Mouse (Mus musculus): ENCODE measurements around the gene Glis3.

The Glis3 gene

DNA sequence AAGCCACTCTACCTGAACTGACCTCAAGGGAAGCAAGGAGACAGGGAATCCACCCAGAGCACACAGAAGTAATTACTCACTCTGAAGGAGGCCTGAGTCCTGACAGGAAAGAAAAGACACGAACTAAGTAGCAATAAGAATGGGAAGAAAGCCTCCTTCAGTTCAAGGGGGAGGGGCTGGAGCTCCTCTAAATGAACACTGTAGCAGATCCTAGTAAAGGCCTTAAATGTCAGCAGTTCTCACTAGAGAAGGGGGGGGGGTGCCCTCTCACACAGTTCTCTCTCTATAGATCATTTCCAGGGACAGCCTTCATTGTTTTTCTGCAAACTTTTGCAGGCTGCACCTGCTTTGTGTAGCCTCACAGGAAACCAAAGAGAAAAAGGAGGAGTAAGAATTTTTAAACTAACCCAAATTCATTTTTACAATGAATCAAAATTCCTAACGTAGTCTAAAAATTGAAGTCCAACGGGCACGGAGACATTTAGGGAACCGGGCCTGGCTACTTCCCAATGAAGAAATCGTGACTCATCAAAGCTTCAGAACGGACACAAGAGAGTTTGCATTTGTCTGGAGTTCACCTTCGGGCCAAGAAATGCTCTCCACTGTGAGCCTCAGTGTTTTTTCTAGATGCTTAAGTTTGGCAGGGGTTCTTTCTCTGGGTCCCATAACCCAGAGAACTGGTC is 2.7 kb downstream of the Glis3 start:
- no peak for TF ChIP-seq GATA4 (IDR thresholded peaks at IDR 0.05; ENCODE audit: insufficient replicate concordance, low read length)

DNA sequence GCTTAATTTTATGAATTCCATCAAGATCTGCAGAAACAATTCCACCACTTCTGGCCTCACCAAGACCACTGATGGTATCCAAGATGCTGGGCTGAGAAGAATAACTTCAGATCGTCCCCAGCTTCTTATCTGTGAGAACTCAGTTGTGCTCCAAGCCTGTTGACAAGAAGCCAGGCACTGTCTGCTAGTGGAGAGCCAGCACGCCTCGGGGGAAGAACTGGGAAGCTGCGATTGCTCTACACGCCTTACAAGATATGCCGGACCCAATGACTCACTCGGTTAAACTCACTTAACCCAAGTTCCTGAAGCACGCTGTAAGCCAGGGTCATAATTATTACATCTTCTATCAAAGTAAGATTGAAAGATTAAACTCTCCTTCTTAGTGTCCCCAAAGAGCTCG is 16.1 kb downstream of the Glis3 start:
- no peak for TF ChIP-seq GATA4 (IDR thresholded peaks at IDR 0.05; ENCODE audit: insufficient replicate concordance, low read length)

DNA sequence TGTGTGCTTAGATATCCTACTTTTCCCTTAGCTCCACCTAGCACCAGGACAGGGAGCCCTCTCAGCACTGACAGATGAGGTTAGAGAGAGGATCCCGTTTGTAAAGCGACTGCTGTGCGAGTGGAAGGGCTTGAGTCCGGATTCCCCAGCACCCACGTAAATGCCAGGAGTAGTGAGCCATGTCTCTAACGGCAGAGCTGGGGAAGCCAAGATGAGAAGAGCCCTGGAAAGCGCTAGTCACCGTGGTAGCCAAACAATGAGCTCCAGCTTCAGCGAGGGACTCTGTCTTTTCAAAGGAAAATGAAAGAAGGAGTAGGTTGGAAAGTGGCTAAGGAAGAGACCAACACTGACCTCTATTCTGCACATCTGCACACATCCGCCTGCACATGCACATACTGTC is 16.7 kb downstream of the Glis3 start:
- TF ChIP-seq GATA4 (IDR thresholded peaks at IDR 0.05; ENCODE audit: insufficient replicate concordance, low read length), result no peak

DNA sequence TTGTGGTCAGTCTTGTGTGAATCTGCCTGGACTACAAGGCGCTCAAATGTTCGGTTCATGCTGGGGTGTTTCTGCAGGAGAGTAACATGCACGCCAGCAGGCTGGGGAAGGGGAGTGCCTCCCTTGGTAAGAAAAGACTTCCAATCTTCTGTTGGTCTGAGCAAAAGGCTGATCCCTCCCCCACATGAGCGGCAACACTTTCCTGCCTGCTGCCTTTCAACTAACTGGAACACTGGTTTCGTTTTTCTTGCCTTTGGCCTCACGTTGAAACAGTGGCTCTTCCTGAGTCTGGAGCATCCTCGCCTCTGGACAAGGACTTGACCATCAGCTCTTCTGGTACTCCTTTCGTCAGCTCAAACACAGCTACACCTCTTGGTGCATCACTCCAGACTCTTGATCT is 17.4 kb downstream of the Glis3 start:
- TF ChIP-seq GATA4 (IDR thresholded peaks at IDR 0.05; ENCODE audit: insufficient replicate concordance, low read length), result no peak

DNA sequence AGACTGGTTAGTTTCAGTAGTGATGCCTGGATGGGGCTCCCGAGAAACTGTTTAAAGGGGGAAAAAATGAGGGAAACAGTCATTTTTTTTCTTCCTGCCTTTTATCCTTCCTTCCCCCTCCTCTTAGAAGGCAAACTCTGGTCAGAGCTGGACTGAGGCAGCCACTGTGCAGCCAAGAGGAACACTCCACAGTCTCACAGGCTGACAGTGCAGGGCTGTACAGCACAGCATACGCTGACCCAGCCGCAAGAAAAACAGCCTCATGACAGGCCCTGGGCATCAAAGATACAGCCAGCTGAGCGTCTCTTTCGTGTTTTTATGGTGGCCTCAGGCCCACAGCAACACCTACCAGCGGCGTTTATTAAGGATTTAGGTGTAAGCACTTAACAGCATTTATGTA is 19.0 kb downstream of the Glis3 start:
- TF ChIP-seq GATA4 (IDR thresholded peaks at IDR 0.05; ENCODE audit: insufficient replicate concordance, low read length), result no peak

DNA sequence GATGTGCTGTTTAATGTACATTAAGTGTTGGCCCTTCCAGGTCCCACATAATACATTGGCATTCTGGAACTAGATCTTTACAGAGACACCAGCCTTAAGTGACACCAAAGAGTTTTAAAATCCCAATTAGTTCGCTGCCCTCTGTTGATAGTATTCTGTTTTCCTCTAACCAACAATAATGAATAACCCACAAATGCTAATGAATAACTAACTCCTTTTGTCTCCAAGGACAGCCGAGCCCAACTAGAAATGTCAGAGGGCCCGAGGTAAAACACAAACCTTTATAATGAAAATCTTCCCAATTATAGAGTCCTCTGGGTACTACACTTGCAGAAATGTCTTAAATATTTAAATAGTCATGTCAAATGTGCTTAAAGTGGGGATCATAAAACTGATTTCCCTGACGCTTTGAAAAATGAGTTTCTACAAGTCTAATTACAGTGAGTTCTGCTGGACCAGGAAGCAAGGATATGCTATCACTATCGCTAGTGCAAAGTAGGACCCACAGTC is 22.1 kb downstream of the Glis3 start:
- no peak for TF ChIP-seq GATA4 (IDR thresholded peaks at IDR 0.05; ENCODE audit: insufficient replicate concordance, low read length)

DNA sequence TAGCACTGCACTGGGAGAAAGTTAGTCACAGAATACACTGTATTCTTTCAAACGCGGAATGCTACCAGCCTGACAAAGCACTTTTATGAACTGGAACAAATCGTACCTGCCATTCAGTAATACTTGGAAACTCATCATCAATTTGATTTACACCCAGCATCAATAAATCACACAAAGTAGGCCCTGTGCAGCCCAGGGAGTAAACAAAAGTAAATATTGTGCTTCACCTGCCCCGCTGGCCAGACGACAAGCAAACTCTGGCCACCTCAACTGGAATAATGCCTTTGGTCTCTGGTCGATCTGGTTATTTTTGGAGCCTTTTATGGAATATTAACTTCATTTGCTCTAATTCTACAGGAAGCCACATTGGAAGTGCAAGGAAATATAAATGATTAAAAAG is 23.0 kb downstream of the Glis3 start:
- no peak for TF ChIP-seq GATA4 (IDR thresholded peaks at IDR 0.05; ENCODE audit: insufficient replicate concordance, low read length)

DNA sequence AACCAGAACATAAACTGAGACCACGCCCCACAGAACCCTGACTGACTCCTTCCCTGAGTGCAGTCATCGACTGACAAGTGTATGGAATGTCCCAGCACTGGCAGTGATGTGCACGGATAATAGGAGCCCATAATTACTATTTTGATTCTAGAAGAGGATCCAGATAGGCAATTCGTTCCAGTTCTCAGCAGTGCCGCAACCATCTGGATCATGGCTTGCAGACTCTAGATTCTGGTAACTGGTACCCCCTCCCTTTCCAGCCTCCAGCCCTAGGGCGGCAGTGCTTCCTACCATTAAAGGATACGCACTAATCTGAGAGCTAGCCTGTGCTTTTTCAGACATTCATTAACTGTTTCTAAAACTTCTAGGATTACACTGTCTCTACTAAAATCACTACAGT is 24.7 kb downstream of the Glis3 start:
- no peak for TF ChIP-seq GATA4 (IDR thresholded peaks at IDR 0.05; ENCODE audit: insufficient replicate concordance, low read length)

DNA sequence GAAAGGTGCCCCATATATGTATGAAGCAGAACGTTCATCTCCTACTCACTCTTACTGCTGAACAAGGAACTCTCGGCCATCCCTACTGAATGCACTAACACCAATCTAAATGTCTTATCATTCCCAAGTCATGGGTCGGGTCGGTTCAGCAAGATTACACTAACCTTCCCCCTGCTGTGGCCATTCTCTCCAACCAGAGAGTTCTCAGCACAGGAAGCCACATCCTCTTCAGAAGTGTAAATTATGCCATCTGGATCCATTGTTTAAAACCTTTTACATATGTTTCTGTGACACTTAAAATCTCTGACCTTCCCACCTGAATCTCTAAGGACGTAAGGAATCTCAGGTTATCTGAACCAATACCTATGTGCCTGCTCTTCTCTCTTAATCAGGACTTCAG is 29.0 kb downstream of the Glis3 start:
- no peak for TF ChIP-seq GATA4 (IDR thresholded peaks at IDR 0.05; ENCODE audit: insufficient replicate concordance, low read length)

DNA sequence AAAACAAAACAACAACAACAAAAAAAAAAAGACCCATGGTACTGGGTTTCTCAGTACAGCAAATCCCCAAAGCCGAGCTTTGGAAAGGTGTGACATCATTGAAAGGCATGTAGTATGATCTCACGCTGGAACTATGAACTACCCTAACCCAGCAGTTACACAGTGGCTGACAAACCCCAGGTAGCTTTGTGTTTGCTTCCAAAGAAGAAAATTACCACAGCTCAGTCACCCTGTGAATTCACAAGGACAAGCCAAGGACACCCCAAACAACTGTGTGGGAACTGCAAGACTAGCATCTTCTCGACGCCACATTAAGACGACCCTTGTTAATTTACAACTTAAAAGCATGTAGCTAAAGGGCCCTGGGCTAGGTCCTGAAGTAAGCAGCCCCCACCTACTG is 30.4 kb downstream of the Glis3 start:
- TF ChIP-seq GATA4 (IDR thresholded peaks at IDR 0.05; ENCODE audit: insufficient replicate concordance, low read length), result no peak

DNA sequence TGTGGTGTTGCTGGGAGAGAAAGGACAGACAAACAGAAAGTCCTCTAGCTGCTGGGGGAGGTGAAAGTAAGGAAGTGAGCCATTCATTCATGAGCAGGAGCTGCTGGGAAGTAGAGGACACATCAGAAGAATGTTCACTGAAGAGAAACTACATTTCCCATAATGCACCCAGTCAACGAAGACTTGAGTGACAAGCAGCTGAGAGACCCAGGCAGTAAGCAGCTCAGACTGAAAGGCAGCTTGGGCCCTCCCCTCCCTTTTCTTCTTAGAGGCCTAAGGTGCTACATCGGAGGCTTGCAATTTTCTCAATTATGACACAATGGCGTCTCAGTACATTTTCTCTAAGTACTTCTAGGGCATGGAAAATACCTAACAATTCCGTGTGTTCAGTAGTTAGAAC is 31.0 kb downstream of the Glis3 start:
- TF ChIP-seq GATA4 (IDR thresholded peaks at IDR 0.05; ENCODE audit: insufficient replicate concordance, low read length), result no peak

DNA sequence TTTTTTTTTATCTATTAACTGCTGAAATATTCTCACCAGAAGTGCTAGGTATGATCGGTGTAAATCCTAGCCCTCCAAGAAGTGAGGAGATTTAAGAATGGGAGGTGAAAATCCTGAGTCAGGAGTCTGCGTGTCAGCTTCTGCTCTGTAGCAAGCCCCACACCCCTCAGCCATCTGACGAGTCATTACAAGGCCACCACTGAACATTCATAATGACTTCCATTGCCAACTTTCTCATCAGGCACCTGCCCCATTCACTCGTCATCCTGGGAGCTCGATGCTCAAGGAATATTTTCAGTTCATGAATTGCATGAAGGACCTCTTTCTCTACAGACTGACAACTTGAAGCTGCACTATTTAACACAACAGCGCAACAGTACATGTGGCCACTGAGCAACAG is 32.5 kb downstream of the Glis3 start:
- no peak for TF ChIP-seq GATA4 (IDR thresholded peaks at IDR 0.05; ENCODE audit: insufficient replicate concordance, low read length)

DNA sequence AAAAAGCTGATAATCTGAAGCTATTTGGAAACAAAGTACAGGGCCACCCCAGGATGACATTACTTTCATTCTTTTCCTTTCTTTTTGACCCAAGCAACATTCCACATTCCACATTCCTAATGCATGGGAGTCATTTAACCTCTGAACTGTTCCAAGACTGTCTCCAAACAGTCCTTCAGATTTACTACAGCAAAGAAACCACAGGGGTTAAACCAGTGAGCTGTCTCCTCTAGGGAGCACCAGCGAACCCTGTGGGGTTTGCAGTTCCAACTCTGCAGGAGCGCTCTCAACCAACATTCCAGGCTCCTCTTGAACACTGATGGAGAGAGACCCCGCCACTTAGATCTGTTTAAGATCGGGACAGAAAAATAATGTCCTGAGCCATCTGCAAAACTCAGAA is 33.6 kb downstream of the Glis3 start:
- TF ChIP-seq GATA4 (IDR thresholded peaks at IDR 0.05; ENCODE audit: insufficient replicate concordance, low read length), result no peak

DNA sequence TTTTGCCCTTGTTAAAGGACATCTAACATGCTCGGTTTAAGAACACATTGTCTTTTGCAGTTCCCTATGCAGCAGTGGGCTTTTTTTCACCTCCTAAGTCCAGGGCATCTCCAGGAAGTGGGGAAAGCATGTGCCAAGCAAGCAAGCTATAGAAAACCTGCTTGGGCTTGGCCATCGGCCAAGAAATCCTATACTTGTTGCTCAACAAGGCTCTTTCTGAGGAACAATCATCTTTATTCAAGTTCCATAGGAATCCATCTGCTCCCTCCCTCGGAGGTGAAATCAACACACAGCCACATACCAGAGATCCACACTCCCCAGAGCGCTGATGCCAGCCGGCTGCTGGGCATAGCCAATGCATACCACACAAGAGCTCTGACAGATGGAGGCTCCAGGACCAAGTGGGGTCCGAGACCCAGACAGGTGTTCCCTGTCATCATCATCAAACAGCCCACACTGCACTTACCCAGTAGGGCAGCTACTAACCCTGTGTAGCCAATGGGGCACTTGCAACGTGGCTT is 39.0 kb downstream of the Glis3 start:
- TF ChIP-seq GATA4 (IDR thresholded peaks at IDR 0.05; ENCODE audit: insufficient replicate concordance, low read length), result no peak

DNA sequence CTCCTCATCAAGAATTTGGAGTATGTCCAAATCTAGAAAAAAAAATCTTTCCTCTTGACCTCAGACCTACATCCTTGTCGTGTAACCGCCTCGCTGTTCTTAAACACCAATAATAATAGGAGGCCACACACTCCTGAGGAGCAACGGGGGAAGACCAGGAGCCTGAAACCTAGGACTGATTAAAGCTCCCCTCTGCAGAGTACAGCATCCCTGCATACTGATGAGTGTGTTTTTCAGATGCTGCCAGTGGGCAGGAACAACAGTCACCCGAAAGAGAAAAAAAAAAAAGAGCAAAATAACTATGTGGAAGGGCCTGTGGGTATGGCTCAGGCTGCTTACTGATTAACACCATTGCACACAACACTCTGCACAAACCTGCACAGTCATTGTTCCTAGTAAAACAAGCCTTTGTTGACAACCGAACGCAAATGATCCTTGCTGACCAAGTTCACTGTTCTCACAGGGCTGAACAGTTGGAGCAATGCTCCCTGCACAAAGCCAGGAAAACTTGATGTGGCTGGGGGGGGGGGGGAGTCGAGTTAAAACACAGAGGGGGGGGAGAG is 43.8 kb downstream of the Glis3 start:
- TF ChIP-seq GATA4 (IDR thresholded peaks at IDR 0.05; ENCODE audit: insufficient replicate concordance, low read length), result no peak

DNA sequence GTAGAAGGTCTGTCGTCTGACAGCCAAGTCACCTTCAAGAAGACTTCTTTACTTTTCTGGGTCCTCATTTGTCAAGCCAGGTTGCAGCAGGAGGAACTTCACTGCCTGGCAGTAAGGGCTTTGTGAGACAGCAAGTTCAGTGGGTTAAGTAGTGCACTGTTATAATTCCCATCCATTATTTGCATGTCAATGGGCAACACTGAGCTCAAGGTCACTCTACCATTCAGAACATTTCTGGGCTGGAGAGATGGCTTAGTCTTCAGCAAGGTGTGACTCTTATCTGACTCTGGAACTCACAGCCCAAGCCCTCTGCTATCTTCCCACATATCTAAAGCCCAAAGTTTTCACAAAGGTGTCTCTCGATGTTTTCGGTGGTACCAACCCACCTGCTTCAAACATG is 44.9 kb downstream of the Glis3 start:
- no peak for TF ChIP-seq GATA4 (IDR thresholded peaks at IDR 0.05; ENCODE audit: insufficient replicate concordance, low read length)

DNA sequence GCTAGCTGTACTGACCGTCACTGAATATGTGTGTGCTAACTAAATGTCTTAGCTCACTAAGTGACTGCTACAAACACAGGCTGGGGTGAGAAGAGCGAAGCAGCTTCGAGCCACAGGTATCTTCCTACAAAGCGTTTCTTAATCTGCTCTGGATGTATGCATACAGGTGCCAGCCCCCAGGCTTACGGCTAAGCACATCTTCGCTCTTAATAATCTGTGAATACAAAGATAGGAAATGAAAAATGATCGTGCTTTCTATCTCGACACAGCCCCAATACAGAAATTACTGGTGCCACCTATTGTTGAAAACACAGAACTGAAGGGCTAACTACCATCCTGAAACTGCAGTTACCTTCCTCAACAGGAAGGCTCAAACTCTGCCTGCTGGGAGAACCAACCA is 51.5 kb downstream of the Glis3 start:
- no peak for TF ChIP-seq GATA4 (IDR thresholded peaks at IDR 0.05; ENCODE audit: insufficient replicate concordance, low read length)

Data from liver, adult (tissue).